Mouse (Mus musculus) urinary bladder, adult 18-20 months (tissue): ENCODE data around the gene Gtpbp6.
"Not testable (repeated sequence)": the region's sequence is repeated elsewhere in the genome, so short reads cannot be mapped to it uniquely, and the experiment has no call there.

Experiments used
- DNase-seq, 2 experiments: peaks; one replicate each; pipeline ENCODE4 v3.0.0; 2022; ENCODE audit warnings: low spot score in 2 of 2, mixed read lengths in 2 of 2

The Gtpbp6 gene

DNA sequence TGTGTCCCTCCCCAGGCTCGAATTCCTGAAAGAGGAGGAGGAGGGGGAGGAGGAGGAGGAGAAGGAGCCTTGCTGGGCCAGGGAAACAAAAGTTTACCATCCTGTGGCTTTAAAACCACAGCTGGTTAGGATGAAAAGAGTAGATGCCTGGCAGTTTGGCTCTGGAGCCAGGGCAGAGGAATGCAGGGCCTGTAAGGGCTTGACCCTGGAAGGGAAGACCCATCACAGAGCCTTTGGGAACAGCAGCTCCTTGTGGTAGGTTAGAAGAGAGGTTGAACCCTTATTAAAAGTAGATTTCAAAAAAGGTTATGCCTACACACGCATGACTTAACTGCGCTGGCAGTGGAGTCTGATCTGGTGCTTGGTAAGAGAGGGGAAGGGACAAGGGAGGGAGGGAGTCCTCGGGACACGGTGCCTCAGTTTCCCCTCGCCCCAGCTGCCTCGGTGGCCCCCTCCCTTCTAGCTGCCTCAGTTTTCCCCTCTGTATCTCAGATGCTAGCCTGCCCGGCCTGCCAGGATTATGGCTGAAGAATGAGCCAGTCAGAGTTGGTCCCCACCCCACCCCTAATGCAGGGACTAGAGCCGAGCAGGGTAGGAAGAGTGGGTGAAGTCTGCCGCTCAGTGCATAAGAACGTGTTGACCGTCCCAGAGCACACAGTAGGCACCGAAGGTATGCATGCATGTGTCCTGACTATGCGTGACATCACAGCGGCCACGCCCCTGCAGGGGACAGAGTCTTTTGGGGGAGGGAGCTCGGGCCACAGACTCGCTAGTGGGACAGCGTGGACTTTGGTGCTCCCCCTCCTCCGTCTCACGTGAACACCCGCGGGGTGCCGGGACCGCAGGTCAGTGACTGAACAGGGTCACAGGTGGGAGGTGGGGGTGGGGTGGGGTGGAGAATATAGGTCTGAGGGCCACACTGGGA, 8.1 kb downstream of the Gtpbp6 start, which contains the start of gene Plcxd1:
Gene Plcxd1 (plus strand): TSS at position 314 of the 925 bp plus-strand sequence.
- no peak for DNase-seq

DNA sequence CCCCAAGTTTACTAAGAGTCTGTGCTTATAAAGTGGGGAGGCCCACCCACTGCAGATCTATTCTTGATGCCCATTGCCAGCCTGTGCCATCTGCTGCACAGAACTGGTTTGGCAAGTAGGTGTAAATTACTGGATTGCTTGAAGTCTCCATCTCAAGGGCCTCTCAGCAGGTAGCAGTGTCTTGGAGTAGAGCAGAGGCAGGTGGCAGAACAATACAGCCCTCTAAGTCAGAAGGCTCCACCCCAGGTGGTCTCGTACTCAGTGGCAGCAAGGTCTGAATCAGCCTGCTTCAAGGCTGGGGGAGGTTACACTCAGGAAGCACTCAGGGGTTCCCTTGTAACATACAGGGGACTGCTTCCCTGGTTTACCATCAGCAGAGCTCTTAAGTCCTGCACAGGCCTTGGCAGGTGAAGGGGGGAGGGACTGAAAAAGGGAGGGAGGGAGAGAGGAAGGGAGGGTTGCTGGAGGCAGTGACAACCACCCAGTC, 9.0 kb downstream of the Gtpbp6 start:
- DNase-seq = no peak

DNA sequence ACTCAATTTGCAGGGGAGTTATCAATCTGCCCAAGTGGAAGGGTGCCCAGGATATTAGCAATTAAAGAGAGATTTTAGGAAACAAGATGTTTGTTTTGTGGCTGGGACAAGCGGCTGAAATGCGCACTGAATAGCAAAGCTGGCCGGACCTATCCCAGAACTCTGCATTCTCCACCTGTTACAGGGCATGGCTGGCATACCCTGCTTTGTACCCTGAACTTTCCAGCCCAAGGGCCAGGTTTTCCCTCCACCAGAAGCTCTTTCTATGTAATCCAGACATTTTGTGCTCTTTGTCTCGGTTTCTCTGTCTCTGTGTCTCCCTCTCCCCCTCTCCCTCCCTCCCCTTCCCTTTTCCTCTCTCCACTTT, 13.2 kb downstream of the Gtpbp6 start:
- no peak for DNase-seq

DNA sequence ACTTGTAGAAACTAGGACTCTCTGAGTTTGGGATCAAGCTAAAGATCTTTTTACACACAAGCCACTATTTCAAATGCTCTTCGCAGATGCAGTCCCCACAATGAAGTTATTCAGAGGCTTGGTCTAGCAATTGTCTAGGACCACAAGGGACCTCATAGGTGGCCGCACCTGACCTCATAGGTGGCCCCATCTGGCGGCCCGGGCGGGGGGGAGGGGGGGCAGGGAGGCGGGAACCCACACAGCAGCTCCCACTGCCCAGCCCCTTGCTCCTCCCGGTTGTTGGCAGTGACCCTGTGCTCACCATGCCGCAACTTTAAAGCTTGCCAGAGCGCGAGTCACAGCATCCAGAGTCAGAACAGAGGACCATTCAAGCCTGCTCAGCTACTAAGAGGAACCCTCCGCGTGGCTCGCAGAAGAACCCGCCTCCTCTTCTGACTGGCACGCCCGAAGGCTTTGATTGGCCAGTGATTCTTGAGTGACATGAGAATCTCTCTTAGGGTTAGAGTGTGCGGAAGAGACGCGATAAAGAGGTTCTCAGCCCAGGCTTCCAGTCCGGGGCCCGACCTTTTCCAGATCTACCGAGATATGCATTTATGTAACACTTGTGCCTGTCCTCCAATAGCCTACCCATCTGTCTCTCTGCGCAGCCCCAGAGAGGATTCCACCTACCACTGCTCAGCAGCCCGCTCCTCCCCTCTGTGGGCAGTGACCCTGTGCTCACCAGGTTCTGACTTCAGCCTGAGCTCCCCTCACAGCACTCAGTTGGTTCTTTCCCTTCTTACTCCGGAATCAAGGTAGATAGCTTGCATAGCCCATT, 13.8 kb downstream of the Gtpbp6 start, which contains the start of gene Gm35315:
Gene Gm35315 (minus strand): TSS at position 391 of the 817 bp plus-strand sequence.
- DNase-seq = peak; percentile 78 to 80

DNA sequence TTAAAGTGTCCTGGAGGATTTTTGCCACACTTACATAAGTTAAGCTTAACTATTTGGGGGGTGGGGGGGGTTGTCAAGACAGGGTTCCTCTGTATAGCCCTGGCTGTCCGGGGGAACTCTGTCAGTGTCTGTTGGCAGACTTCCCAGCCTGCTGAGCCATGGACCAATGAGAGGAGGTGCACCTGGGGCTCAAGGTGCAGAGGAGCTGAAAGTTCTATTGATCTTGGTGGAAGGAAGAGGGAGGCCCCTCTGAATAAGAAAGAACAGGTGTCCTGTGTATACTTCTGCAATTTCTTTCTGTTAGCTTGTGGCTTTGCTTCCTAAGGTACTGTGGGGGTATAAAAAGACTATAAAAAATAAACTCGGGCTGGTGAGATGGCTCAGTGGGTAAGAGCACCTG, 16.5 kb downstream of the Gtpbp6 start:
- no peak for DNase-seq

DNA sequence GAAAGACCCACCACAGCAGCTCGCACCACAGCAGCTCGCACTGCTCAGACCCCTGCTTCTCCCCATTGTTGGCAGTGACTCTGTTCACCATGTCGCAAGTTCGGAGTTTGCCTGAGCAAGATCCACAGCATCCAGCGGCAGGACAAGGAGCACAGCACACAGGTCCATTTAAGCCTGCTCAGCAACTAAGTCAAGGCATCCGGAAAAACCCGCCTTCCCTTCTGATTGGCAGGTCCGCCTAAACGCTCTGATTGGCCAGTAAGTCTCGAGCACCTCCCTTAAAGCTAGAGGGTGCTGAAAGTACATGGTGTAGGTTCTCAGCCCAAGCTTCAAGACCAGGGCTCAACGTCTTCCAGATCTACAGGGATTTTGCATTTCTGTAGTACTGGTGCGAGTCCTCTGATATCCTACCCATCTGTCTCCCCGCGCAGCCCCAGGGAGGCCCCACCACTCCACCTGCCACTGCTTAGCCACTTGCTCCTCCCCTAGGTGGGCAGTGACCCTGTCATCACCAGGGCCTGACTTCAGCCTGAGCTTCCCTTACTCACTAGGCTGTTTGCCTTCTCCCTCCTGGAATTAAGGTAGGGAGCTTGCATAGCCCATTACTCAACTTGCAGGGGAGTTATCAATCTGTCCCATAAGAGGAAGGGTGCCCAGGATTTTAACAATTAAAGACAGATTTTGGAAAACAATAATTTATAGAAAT, 21.7 kb downstream of the Gtpbp6 start:
- DNase-seq = no peak

DNA sequence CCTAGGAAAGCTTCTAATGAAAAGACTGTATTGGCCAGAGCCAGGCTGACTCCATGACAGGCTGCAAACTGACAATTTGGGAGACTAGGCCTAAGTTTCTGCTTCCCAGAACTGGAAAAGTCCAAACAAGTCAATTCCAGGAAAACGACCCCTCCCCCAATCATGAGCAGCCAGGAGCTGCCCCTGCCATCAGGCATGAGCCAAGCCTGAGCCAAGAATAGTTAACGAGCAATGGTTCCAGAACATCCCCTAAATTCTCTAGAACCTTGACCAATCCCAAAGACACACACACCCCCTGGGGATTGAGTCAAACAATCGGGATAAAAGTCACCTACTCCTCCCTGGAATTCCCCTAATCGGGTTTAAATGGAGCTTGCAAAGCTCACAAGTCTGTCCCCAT, 25.0 kb downstream of the Gtpbp6 start:
- no peak for DNase-seq

DNA sequence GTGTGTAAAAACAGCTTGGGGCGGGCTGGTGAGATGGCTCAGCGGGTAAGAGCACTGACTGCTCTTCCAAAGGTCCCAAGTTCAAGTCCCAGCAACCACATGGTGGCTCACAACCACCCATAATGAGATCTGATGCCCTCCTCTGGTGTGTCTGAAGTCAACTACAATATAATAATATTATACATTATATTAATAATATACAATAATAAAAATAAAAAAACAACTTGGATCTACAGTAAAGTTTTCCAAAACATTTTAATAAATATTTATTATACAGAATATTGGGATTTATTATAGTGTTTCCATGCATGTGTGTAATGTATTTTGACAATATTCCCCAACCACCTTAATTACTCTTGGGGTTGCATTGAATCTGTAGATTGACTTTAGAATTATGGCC, 35.6 kb downstream of the Gtpbp6 start, which contains the start of gene Gm17655:
Gene Gm17655 (minus strand): TSS at position 101 of the 400 bp plus-strand sequence.
- not testable (repeated sequence) for DNase-seq

DNA sequence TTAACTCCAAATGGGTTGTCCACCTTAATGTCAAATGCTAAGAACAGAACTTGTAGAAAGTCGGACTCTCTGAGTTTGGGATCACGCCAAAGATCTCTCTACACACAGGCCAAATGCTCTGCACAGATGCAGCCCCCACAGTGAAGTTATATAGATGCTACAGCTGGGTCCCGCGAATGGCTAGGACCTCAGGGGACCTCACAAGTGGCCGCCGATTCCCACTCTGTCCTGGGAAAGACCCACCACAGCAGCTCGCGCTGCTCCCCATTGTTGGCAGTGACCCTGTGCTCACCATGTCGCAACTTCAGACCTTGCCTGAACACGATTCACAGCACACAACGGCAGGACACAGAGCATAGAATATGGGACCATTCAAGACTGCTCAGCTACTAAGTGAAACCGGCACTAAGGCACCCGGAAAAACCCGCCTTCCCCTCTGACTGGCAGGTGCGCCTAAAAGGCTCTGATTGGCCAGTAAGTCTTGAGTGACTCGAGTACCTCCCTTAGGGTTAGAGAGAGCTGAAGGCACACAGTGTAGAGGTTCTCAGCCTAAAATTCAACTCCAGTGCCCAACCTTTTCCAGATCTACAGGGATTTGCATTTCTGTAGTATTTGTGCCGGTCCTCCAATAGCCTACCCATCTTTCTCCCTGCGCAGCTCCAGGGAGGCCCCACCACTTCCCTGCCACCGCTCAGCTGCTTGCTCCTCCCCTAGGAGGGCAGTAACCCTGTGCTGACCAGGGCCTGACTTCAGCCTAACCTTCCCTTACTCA, 50.2 kb downstream of the Gtpbp6 start:
- DNase-seq = peak; percentile 81
